Mouse (Mus musculus) testis, adult 10 weeks (tissue): Measurements from ENCODE around the gene Gm6020. TPM values are rescaled to one million over a fixed set of nuclear protein-coding genes. Genes with fewer than 3 reads are reported as not detected.

ENCODE experiments used
- polyA plus RNA-seq: library from polyadenylated mRNA; stranded (reverse); fragments of 350-450 nt; fragmentation: Illumina TruSeq; extraction: RNeasy Lipid Tissue Mini Kit (QIAGEN cat#74804); gene quantifications from one replicate; pipeline ENCODE4 v1.2.3, GENCODE M21; 2014; ENCODE audit warnings: low read depth, low replicate concordance

Gm6020 gene
- not detected for polyA plus RNA-seq

DNA sequence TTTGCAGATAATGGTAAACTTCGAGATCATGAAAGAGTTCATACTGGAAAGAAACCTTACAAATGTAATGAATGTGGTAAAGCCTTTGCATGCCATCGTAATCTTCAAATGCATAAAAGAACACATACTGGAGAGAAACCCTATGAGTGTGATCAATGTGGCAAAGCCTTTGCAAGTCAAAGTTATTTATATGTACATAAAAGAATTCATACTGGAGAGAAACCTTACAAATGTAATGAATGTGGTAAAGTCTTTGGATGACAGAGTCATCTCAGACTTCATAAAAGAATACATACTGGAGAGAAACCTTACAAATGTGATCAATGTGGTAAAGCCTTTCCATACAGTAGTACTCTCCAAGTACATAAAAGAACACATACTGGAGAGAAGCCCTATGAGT lies at the start of gene Gm6020:
Gene Gm6020 (plus strand): TSS at position 301 of the 400 bp plus-strand sequence.

DNA sequence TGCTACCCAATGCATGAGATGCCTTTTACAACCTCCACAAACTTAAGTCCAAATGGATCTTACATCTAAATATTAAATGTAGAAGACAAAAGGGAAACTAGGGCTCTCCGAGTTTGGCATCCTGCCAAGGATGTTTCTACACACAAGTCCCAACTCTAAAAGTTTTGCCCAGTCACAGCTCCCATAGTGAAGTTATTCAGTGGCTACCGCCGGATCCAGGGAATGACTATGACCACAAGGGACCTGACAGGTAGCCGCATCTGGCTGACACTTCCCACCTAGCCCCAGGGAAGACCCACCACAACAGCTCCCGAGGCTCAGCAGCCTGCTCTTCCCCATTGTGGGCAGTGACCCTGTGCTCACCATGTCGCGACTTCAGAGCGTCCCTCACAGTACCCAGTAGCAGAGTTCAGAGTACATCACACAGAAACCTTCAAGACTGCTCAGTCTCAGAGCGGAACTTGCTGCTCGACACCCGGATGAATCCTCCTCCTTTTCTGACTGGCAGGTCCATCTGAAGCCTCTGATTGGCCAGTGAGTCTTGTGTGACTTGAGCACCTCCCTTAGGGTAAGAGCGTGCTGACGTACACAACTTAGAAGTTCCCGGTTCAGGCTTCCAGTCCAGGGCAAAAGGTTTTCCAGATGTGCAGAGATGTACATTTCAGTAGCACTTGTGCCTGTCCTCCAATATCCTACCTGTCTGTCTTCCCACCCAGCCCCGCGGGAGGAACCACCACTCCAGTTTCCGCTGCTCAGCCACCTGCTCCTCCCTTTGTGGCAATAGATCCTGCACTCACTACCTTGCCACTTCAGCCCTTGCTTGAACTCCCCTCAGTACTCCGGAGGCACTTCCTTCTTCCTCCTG lies 43.1 kb upstream of the Gm6020 start, which contains the start of gene Zfp950:
Gene Zfp950 (minus strand): TSS at position 499 of the 865 bp plus-strand sequence.

DNA sequence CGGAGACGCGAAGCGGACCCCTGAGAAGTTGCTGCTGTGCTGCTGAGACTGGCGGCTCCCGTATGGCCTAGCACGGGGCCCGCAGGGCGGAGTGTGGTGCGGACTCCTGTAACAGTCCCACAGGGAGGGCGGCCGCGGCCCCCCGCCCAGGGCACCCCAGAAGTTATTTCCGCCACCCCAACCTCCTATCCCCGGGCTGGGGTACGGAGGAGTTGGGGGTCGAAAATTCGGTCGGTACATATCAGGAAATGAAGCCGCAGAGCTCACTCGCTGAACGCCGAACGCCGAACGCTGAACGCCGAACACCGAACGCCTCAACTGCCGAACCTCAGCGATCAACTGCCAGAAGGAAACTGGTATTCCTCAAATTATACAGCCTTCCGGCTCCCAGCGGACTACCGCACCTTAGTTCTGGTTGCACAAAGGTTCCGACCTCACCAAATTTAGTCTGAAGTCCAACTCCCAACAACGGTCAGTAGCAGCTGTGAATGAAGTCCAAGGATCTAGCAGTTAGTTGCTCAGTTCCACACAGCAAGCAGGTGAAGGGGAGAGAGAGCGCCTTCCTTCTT lies 7.8 kb upstream of the Gm6020 start, which contains the start of gene Gm7102:
Gene Gm7102 (minus strand): TSS at position 554 of the 569 bp plus-strand sequence.

DNA sequence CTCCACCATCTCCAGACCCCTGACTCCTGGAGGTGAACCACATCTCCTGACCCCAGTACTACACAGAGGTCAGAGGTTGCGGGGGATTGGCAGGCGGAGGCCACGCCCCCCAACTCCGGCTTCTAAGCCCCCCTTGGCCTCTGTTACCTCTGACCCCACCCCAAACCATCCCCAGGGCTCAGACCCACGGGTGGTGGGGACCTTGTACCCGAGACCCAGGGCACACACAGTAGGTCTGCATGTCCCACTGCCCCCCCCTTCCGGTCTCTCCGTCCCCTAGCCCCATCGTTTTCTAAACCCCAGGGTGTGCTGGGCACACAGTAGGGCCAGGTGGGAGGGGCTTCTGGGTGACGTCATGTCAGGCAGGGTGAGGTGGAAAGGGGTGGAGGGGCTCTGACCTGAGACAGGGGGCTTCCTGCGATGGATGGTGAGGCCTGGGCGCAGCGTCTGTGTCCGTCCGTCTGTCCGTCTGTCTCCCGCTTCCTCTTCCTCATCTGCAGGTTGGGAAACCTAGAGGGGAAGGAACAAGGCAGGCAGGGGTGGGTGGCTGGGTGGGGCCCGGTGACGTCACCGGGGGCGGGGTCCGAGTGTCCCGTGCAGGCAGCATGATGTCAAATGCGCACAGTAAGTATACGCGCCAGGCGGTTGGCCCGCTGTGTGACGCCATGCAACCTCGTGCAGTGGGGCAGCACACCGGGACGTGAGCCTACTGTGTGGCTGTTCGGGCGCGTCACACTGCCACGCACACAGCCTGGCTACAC lies 44.4 kb downstream of the Gm6020 start, which contains the start of gene Csf2ra:
Gene Csf2ra (minus strand): TSS at position 489 of the 761 bp plus-strand sequence.

Other genes starting within 250 kb of the Gm6020 start
- gene Zfp950, start 43.0 kb upstream of the Gm6020 start, polyA plus RNA-seq, result 21.2 TPM
- 2.8 TPM for gene Gm7102, start 7.6 kb upstream of the Gm6020 start, polyA plus RNA-seq
- 0.99 TPM for gene Csf2ra, start 44.5 kb downstream of the Gm6020 start, polyA plus RNA-seq
- gene Gm21060, start 113.2 kb downstream of the Gm6020 start, polyA plus RNA-seq, result not detected